Mouse (Mus musculus) embryo, embryonic 11.5 days (tissue): Measurements from ENCODE around the gene Uba1y.
"Not testable (repeated sequence)": the region's sequence is repeated elsewhere in the genome, so short reads cannot be mapped to it uniquely, and the experiment has no call there.

Experiments used
- DNase-seq: peaks from one replicate; pipeline ENCODE4 v3.0.0-alpha.2; 2012; ENCODE audit warnings: low read depth, low spot score

The Uba1y gene

DNA sequence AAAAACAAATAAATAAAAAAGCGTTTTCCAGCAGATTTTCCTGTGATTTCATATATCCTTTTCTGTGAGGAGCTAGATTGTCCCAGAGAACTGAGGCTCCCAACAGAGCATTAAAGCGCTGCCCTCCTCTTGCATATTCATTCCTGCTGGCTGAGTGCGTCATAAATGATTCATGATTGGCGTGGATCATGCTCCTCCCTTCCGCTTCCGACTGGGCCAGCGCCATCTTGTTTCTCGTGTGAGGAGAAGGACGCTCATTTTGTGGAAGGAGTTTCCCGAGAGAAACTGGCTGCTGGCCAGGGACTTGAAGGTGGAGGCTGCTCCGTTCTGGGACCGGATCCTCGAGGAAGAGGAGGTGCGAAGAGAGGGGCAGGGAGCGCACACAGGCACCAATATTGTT is at the start of gene Uba1y:
TSS of gene Uba1y (plus strand) at position 254 of the 400 bp plus-strand sequence.
- no peak for DNase-seq

DNA sequence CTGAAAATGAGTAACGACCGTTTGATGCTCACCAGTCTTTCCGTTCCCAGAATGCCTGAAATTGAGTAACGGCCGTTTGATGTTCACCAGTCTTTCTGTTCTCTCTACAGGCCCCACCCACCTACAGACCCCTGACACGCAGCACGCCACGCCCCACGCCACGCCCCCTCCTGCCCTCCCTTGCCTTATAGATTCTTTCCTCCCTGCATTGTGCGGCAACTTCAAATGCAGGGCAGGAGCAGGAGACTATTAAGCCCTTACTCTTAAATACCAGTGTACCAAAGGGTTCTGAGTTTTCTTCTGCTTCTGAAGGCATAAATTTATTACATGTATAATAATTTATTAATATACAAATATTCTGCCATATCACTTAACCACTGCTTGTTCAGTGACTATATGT is 21.1 kb upstream of the Uba1y start, which contains the start of gene Zfy1:
TSS of gene Zfy1 (minus strand) at position 101 of the 400 bp plus-strand sequence.
- DNase-seq = not testable (repeated sequence)

DNA sequence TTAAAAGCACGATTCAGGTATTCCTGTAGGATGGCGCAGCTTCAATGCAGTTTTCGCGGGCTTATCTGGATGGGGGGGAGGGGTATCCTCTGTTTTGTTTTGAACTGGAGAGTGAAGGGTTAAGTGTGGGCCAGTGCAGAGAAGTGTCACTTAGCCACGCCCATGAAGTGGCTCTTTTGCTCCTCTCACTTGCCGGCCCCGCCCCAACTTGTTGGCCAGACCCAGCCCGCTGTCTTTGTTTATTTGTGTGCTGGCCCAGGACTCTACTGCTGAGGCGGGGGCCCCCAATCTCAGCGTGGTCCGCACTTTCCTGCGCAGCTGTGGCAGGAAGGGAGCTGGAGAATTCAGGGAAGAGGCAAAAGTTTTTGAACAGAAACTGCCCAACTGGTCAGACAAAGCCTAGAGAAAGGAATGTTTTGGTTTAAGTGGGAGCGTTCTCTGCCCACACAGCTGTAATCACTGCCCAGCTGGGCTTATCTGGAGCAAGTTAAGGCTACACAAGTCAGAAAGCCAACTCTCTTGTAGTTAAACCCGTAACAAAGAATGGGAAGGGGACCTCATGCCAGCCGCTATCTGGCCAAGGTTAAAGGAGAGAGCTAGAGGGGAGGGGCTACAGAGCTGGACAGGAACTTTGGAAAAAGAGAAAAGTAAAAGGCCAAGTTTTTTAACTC is 9.3 kb upstream of the Uba1y start:
- DNase-seq = peak; percentile 57

DNA sequence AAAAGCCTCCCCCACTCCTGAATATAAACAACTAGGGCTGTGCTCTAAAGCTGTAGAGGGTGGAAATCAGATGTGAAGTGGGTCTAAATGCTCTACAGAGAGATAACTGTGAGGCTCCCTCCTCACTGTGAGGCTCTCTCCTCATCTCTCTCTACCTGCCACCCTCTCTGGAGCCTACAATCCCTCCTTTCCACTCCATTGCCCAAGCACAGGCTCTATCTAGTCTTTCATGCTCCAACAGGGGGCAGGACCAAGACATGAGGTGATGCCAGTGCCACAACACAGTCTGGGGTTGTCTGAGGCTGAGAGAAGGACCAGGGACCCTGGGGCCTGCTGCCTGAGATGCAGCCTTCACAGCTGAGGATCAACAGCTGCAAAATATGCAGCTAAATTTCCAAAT is 54.0 kb downstream of the Uba1y start:
- DNase-seq = no peak

DNA sequence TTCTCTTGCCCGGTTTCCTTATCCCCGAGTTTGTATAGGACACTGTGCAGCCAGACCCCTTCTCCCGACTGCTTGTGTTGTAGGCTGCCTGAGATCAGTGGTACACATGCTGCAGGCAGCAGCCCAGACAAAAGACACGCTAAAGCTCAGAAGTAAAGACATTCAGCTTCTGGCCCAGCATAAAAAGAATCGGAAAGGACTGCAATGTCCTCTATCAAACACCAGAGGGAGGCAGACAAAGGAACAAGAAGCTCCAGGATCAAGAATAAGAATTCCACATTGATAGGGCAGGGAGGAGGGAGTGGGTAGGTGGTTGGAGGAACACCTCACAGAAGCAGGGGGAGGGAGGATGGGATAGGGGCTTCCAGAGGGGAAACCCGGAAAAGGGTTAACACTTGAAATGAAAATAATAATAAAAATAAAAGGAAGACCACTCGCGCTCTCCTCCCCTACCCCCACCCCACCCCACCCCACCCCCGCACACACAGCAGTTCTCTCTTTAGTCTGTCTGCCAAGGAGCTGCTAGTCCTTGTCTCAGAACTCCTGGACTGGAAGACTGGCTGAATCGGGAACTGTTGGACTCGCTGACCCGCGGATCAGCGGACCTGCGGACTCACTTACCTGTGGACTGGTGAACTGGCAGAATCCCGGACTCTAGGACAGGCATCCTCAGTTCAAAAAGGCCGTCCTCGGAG is 54.6 kb downstream of the Uba1y start:
- DNase-seq = no peak
